9 mouse cellular contexts compared by ENCODE assay signal in the genomic region with DNA sequence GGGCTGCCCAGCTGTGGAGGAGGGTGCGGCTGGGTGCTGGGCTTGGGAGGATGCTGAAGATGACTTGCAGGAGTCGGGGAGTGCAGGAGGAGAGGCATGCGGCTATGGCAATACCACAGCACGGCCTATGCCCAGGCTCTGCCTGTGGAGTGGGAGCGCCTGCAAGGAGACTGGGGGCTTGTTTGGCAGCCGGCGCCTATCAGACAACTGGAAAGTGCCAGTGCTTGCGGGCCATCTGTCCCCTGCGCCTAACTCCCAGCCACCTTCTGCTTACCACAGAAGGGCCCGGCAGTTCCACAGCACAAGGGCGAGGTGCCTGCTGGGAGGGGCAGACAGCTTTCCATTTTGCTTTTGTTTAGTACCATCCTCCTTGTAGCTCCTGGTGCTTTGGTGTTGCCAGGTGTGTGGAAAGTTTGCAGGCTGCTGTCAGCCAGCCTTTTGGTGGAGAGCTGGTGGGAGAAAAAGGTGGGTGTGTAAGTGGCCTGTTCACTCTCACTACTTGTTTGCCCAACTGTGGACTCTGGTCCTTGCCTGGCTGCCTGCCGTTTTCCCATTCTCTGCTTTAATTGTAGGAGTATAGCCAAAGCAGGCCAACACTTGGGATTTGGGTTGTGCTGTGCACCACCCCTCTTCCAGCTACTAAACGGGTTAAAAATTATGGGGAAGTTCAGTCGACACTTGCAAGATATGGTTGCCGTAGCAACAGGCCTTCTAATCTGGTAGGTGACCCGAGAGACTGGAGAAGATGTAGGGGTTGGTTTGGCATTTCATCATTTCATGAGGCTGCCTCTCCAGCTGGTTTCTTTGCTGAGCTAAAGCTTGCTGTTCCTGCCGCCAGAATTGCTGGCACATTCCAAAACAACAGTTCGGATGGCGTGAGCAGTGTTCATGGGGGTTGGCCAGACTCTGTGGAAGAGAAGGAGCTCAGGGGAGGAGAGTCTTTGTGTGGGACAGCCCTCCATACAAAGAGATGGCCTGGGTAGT. TPM values are rescaled to one million over a fixed set of nuclear protein-coding genes. Genes with fewer than 3 reads are reported as not detected.
DNase-seq lines count a peak whose midpoint lies in the region; ATAC-seq and TF ChIP-seq lines count a peak whose summit lies in the region.
"Had no signal": no experiment of that assay in that cellular context is flagged by ENCODE, and none has a peak within 500 bp of the region (broad histone marks: within the 10 kb centered on the region; RNA-seq: fewer than 3 reads in every experiment).

No protein-coding gene starts in this region.

- no peak for TF ChIP-seq CTCF in lung, adult 2 months (IDR thresholded peaks at IDR 0.05; ENCODE audit: insufficient read depth, low read length)

- peaks cover 3% of the 10 kb centered on the region for H3K4me1 ChIP-seq in lung, adult 2 months (ENCODE audit: control insufficient read depth, insufficient read depth, low read length)
- peaks cover 61% of the 10 kb centered on the region for H3K4me1 ChIP-seq in heart, embryonic 15.5 days (replicated peaks)
- peaks cover 62% of the 10 kb centered on the region for H3K4me1 ChIP-seq in stomach, embryonic 14.5 days (ENCODE audit: control insufficient read depth, insufficient read depth, low read length)

- peak; percentile 48 for ATAC-seq in heart, embryonic 15.5 days (replicated peaks; ENCODE audit: insufficient number of reproducible peaks, insufficient read depth, low FRiP score, low read depth)
- ATAC-seq in stomach, embryonic 14.5 days (ENCODE audit: insufficient number of reproducible peaks, insufficient read depth, low FRiP score, low read depth): peak; percentile 20; the same call in 1 of the 2 replicates

- no peak overlapping the region for H3K9ac ChIP-seq in heart, embryonic 15.5 days
- no peak overlapping the region for H3K9ac ChIP-seq in stomach, embryonic 14.5 days (replicated peaks; ENCODE audit: low read depth, low read length)

- H3K36me3 ChIP-seq in heart, embryonic 15.5 days: no peaks in the 10 kb centered on the region
- no peaks in the 10 kb centered on the region for H3K36me3 ChIP-seq in stomach, embryonic 14.5 days (ENCODE audit: control insufficient read depth, insufficient read depth, low read length)

- H3K27ac ChIP-seq in heart, embryonic 15.5 days: peak overlapping the region; percentile 66
- peak overlapping the region; percentile 66; the same call in 1 of the 2 replicates for H3K27ac ChIP-seq in stomach, embryonic 14.5 days (ENCODE audit: low read length)
- H3K27ac ChIP-seq: macrophage had no signal

- 53% methylated on average over 19 of the region's 19 CpGs for WGBS in lung, adult 2 months
- 31% methylated on average over 19 of the region's 19 CpGs for WGBS in heart, embryonic 15.5 days
- 32% methylated on average over 19 of the region's 19 CpGs for WGBS in stomach, embryonic 14.5 days

- no peaks in the 10 kb centered on the region for H3K9me3 ChIP-seq in heart, embryonic 15.5 days (replicated peaks)
- no peaks in the 10 kb centered on the region for H3K9me3 ChIP-seq in stomach, embryonic 14.5 days (ENCODE audit: control insufficient read depth, low read depth, low read length)

- no peak overlapping the region for H3K4me3 ChIP-seq in lung, adult 2 months (replicated peaks; ENCODE audit: extremely low read depth, low read depth, low read length)
- H3K4me3 ChIP-seq in heart, embryonic 15.5 days: no peak overlapping the region
- no peak overlapping the region for H3K4me3 ChIP-seq in stomach, embryonic 14.5 days (ENCODE audit: low read depth, low read length)

- no peak for TF ChIP-seq POLR2A in lung, adult 2 months (IDR thresholded peaks at IDR 0.05; ENCODE audit: borderline replicate concordance, extremely low read depth, low read depth, low read length)

- DNase-seq in lung, adult 18-20 months: peak; percentile 30 to 46
- no peak for DNase-seq in lung, adult 2 months
- peak; percentile 52 to 64 for DNase-seq in cerebellum, postnatal 36 days
- peak; percentile 42 for DNase-seq in left cerebral cortex, adult 11 months (ENCODE audit: low spot score)
- DNase-seq in lung, postnatal 36 days: peak; percentile 41
- no peak for DNase-seq in spleen, adult 18-20 months

- H3K27me3 ChIP-seq in heart, embryonic 15.5 days: no peaks in the 10 kb centered on the region
- H3K27me3 ChIP-seq in stomach, embryonic 14.5 days (ENCODE audit: control insufficient read depth, insufficient read depth, low read length): no peaks in the 10 kb centered on the region

- H3K4me2 ChIP-seq in heart, embryonic 15.5 days: no peak overlapping the region
- no peak overlapping the region for H3K4me2 ChIP-seq in stomach, embryonic 14.5 days (replicated peaks; ENCODE audit: low read depth, low read length)

RNA-seq across cellular contexts. Expression of gene Ssbp3, which starts 45.5 kb away (rescaled TPM):
- polyA plus RNA-seq in lung, adult 2 months (2012; rRNA removed): 41.0 and 43.2 TPM in 2 replicates
- 53.3 and 69.1 TPM in 2 replicates for polyA plus RNA-seq in heart, embryonic 15.5 days (2015; fragmentation: Nextera tagmentation; extraction: Ambion mirVana)
- 79.9 and 83.9 TPM in 2 replicates for polyA plus RNA-seq in stomach, embryonic 14.5 days (2014; fragmentation: Nextera tagmentation; extraction: Ambion mirVana)

Comparison
In these comparisons a context has a peak if more than half of its experiments do, and no peak if none do; other contexts are left out.
1. DNase-seq: peak in lung, adult 18-20 months (2 of 2), cerebellum, postnatal 36 days (2 of 2), left cerebral cortex, adult 11 months (single experiment) and lung, postnatal 36 days (single experiment); none in lung, adult 2 months (single experiment) and spleen, adult 18-20 months (0 of 2).